Mouse (Mus musculus) T-helper 1 cell (primary cell): Measurements from ENCODE around the gene Ahnak2.

Experiments
- in situ Hi-C: fragments of 300-600 bp; cut with MboI, MseI; formaldehyde crosslinking; loops from one replicate; pipeline ENCODE4 v1.15.1; 2025; ENCODE audit warnings: high pct_unique_total_duplicates

Gene Ahnak2

GRCm38 (mm10) chr12:112796551-112797510 lies 5.6 kb downstream of the Ahnak2 start:
- in situ Hi-C loops, result loop anchor here (5.0 kb wide), 2 partner anchors 55 to 60 kb away; no protein-coding TSS in a partner anchor

- in situ Hi-C loops, result loop anchor here (5.0 kb wide), 2 partner anchors 53 to 62 kb away; no protein-coding TSS in a partner anchor
Measured at GRCm38 (mm10) chr12:112795466-112796104, 6.9 kb downstream of the Ahnak2 start.

- in situ Hi-C loops, result loop anchor here (5.0 kb wide), 2 partner anchors 53 to 62 kb away; no protein-coding TSS in a partner anchor
Measured at GRCm38 (mm10) chr12:112794998-112795397, 7.5 kb downstream of the Ahnak2 start.

- in situ Hi-C loops, result no loop called here
Measured at GRCm38 (mm10) chr12:112794356-112794816, 8.1 kb downstream of the Ahnak2 start.

GRCm38 (mm10) chr12:112793601-112794355 lies 8.7 kb downstream of the Ahnak2 start:
- in situ Hi-C loops, result no loop called here

GRCm38 (mm10) chr12:112791026-112791425 lies 11.4 kb downstream of the Ahnak2 start:
- in situ Hi-C loops, result no loop called here

- in situ Hi-C loops, result loop anchor here (25.0 kb wide), 1 partner anchor 1487 kb away; no protein-coding TSS in a partner anchor
Measured at GRCm38 (mm10) chr12:112774481-112774880, 28.0 kb downstream of the Ahnak2 start.

- in situ Hi-C loops, result loop anchor here (25.0 kb wide), 1 partner anchor 1487 kb away; no protein-coding TSS in a partner anchor
Measured at GRCm38 (mm10) chr12:112774026-112774425, 28.4 kb downstream of the Ahnak2 start.

GRCm38 (mm10) chr12:112773366-112773765 lies 29.1 kb downstream of the Ahnak2 start:
- in situ Hi-C loops, result loop anchor here (25.0 kb wide), 1 partner anchor 1486 kb away; no protein-coding TSS in a partner anchor

GRCm38 (mm10) chr12:112772306-112772705 lies 30.2 kb downstream of the Ahnak2 start:
- in situ Hi-C loops, result loop anchor here (25.0 kb wide), 1 partner anchor 1485 kb away; no protein-coding TSS in a partner anchor

GRCm38 (mm10) chr12:112770396-112770795 lies 32.1 kb downstream of the Ahnak2 start:
- in situ Hi-C loops, result loop anchor here (25.0 kb wide), 1 partner anchor 1483 kb away; no protein-coding TSS in a partner anchor

- in situ Hi-C loops, result loop anchor here (25.0 kb wide), 1 partner anchor 1482 kb away; no protein-coding TSS in a partner anchor
Measured at GRCm38 (mm10) chr12:112769751-112770150, 32.7 kb downstream of the Ahnak2 start.

GRCm38 (mm10) chr12:112769031-112769430 lies 33.4 kb downstream of the Ahnak2 start:
- in situ Hi-C loops, result loop anchor here (25.0 kb wide), 1 partner anchor 1482 kb away; no protein-coding TSS in a partner anchor

GRCm38 (mm10) chr12:112768166-112768565 lies 34.3 kb downstream of the Ahnak2 start:
- in situ Hi-C loops, result loop anchor here (25.0 kb wide), 1 partner anchor 1481 kb away; no protein-coding TSS in a partner anchor

GRCm38 (mm10) chr12:112767036-112767890 lies 35.2 kb downstream of the Ahnak2 start:
- in situ Hi-C loops, result loop anchor here (25.0 kb wide), 1 partner anchor 1480 kb away; no protein-coding TSS in a partner anchor

- in situ Hi-C loops, result loop anchor here (25.0 kb wide), 1 partner anchor 1479 kb away; no protein-coding TSS in a partner anchor
Measured at GRCm38 (mm10) chr12:112766586-112766985, 35.9 kb downstream of the Ahnak2 start.

GRCm38 (mm10) chr12:112764991-112765390 lies 37.5 kb downstream of the Ahnak2 start:
- in situ Hi-C loops, result loop anchor here (25.0 kb wide), 1 partner anchor 1478 kb away; no protein-coding TSS in a partner anchor

GRCm38 (mm10) chr12:112764141-112764540 lies 38.3 kb downstream of the Ahnak2 start:
- in situ Hi-C loops, result loop anchor here (25.0 kb wide), 1 partner anchor 1477 kb away; no protein-coding TSS in a partner anchor

GRCm38 (mm10) chr12:112763176-112763575 lies 39.3 kb downstream of the Ahnak2 start:
- in situ Hi-C loops, result loop anchor here (25.0 kb wide), 1 partner anchor 1476 kb away; no protein-coding TSS in a partner anchor
